Mouse (Mus musculus): ENCODE results near the gene Klhl9.
"Not testable (repeated sequence)": the region's sequence is repeated elsewhere in the genome, so short reads cannot be mapped to it uniquely, and the experiment has no call there.

Klhl9 gene

DNA sequence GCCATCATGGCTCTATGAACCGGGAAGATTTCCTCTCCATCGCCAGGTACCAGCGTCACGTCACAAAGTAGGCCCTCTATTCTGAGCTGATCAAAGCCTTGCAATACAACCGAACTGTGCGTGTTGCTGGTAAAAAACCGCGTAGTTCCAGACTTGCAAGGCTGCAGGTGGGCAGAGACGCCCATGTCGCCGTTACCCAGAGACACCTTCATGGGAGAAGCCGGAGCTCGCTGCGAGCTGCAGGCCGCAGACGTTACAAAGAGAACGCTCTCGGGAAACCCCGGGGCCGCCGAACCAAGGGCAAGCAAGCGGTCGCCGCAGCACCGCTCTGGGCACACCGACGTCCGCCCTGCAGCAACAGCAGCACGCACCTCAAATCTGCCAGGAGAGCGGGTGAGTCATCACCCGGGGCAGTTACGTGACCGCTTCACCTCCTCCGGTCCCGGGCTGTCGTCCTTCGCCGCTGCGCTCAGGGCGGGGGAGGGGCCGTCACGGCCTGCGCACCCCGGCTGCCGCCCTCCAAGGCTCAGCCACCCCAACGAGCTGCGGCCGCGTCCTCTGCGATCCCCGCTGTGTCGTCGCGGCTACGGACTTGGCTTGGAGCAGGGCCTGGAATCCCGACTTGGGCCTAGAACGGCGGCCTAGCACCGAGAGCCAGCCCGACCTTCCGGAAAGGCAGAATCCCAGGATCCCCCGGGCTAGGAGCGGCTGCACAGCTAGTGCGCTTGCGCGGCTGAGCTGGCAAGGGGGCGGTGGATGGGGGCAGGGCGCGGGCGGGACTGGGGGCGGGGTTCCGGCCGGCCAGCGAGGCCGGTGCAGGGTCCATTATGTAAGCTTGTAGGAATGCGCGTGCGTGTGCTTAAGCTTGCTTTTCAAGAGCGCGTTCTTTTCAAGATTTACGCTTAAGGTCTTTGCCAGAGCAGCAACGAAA, at the start of gene Klhl9, which contains the start of gene Gm26566:
TSS of gene Klhl9 (minus strand) at position 675 of the 931 bp plus-strand sequence.
TSS of gene Gm26566 (plus strand) at position 15 of the 931 bp plus-strand sequence.
- DNase-seq = peak; percentile 95

DNA sequence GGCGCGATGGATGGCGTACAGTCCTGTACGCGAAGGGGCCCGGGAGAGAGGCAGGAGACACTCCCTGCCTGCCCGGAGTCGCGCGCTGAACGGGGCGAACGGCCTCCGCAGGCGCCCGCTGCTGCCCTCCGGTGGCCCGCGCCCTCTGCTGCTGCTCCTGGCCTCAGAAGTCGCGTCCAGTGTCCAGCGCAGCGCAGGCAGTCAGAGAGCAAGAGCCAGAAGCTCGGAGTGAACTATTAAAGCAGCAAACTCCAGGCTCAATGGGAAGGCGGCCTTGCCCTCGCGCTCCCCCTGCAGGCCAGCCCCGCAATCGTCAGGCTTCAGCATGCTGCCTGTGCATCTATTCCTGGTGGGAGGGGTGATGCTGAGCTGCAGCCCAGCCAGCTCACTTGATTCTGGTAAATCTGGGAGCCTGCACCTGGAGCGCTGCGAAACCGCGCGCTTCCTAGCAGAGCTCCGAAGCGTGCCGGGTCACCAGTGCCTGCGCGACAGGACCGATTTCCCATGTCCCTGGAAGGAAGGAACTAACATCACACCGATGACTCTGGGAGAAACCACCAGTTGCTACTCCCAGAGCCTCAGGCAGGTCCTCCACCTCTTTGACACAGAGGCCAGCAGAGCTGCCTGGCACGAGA, 41.2 kb upstream of the Klhl9 start:
- not testable (repeated sequence) for DNase-seq

DNA sequence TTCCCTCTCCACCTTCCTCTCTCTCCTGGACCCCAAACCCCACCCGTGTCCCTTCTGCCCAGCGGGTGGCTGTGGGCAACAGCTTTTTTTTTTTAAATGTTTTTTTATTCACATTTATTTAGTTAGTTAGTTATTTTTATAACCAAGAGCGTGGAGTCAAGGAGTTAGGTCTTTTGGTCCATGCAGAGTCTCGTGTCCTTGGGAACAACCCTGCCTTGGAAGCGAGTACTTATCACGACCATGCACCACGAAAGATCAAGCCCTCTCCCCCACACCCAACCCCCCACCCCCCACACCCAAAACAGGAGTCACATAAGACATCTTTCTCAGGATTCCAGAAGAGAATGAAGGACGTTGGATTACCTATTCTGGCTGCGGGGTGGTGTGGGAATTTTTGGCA, 40.1 kb upstream of the Klhl9 start:
- not testable (repeated sequence) for DNase-seq

DNA sequence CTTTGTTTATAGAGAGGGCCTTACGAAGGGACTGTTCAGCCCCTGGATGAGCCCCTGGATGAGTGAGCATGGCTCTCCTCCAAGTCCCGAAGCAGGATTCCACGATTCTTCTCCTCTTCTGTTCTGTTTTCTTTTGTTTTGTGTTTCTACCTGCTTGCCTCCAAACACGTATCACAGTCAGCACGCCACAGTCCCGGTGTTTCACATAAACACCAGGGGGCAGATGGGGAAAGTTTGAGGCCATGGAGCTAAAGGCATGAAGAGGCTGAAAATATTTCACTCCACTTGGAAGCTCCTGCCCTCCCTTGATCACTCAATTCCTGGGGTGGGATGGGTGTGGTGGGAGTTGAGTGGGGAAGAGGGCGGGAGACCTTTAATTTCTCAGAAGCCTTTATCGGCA, 39.5 kb upstream of the Klhl9 start:
- DNase-seq = peak; percentile 65

DNA sequence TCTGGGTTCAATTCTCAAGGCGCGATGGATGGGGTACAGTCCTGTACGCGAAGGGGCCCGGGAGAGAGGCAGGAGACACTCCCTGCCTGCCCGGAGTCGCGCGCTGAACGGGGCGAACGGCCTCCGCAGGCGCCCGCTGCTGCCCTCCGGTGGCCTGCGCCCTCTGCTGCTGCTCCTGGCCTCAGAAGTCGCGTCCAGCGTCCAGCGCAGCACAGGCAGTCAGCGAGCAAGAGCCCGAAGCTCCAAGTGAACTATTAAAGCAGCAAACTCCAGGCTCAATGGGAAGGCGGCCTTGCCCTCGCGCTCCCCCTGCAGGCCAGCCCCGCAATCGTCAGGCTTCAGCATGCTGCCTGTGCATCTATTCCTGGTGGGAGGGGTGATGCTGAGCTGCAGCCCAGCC, 38.2 kb upstream of the Klhl9 start:
- DNase-seq = not testable (repeated sequence)

DNA sequence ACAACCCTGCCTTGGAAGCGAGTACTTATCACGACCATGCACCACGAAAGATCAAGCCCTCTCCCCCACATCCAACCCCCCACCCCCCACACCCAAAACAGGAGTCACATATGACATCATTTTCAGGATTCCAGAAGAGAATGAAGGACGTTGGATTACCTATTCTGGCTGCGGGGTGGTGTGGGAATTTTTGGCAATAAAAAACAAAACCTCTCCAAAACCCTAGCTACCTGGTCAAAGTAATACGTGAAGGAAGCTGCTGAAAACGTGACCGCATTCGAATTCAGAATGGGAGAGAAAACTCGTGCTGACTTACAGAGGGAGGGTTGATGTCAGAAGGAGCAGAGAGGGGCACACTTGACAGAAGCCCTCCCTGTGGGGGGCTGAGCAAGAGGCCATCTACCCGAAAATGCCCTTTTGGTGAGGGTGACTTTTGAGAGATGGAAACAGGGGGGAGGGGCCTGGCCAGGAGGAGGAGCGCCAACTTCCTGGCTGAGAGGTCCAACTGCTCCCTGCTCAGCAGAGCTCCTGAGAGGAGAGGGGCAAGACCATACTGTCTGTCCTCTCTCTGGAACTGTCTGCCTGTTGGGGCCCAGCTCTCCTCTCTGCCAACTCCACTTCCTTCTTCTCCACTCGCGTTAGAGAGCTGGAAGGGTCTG, 37.5 kb upstream of the Klhl9 start, which contains the start of gene Gm13283:
TSS of gene Gm13283 (plus strand) at position 510 of the 659 bp plus-strand sequence.
- DNase-seq = peak; percentile 22

DNA sequence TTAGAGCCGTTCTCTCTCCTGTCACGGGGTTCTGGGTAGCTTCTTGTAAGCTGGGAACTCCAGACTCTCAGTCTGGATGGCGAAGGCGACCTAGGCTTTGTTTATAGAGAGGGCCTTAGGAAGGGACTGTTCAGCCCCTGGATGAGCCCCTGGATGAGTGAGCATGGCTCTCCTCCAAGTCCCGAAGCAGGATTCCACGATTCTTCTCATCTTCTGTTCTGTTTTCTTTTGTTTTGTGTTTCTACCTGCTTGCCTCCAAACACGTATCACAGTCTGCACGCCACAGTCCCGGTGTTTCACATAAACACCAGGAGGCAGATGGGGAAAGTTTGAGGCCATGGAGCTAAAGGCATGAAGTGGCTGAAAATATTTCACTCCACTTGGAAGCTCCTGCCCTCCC, 36.5 kb upstream of the Klhl9 start:
- DNase-seq = not testable (repeated sequence)

DNA sequence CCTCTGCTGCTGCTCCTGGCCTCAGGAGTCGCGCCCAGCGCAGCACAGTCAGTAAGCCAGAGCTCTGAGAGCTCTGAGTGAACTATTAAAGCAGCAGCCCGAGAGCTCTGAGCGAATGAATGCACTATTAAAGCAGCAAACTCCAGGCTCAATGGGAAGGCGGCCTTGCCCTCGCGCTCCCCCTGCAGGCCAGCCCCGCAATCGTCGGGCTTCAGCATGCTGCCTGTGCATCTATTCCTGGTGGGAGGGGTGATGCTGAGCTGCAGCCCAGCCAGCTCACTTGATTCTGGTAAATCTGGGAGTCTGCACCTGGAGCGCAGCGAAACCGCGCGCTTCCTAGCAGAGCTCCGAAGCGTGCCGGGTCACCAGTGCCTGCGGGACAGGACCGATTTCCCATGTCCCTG, 35.4 kb upstream of the Klhl9 start:
- DNase-seq = peak; percentile 76

DNA sequence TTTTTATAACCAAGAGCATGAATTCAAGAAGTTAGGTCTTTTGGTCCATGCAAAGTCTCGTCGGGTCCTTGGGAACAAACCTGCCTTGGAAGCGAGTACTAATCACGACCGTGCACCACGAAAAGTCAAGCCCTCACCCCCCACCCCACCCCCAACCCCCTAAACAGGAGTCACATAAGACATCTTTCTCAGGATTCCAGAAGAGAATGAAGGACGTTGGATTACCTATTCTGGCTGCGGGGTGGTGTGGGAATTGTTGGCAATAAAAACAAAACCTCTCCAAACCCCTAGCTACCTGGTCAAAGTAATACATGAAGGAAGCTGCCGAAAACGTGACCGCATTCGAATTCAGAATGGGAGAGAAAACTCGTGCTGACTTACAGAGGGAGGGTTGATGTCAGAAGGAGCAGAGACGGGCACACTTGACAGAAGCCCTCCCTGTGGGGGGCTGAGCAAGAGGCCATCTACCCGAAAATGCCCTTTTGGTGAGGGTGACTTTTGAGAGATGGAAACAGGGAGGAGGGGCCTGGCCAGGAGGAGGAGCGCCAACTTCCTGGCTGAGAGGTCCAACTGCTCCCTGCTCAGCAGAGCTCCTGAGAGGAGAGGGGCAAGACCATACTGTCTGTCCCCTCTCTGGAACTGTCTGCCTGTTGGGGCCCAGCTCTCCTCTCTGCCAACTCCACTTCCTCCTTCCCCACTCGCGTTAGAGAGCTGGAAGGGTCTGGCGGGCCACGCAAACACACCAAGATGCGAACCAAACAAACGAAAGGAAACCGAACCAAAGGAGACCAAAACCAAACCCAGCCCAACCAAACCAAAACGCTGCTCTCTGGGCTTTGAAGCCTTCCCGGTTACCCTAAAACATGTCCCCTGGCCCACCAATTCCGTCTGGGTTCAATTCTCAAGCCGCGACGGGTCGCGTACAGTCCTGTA, 34.6 kb upstream of the Klhl9 start:
- not testable (repeated sequence) for DNase-seq

DNA sequence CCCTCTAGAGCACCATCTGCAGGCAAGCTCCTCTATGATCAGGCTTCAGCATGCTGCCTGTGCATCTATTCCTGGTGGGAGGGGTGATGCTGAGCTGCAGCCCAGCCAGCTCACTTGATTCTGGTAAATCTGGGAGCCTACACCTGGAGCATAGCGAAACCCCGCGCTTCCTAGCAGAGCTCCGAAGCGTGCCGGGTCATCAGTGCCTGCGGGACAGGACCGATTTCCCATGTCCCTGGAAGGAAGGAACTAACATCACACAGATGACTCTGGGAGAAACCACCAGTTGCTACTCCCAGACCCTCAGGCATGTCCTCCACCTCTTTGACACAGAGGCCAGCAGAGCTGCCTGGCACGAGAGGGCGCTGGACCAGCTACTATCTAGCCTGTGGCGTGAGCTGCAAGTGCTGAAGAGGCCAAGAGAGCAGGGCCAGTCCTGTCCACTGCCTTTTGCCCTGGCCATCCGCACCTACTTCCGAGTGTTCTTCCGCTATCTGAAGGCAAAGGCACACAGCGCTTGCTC, 32.6 kb upstream of the Klhl9 start, which contains the start of gene Gm13271:
TSS of gene Gm13271 (plus strand) at position 51 of the 523 bp plus-strand sequence.
- DNase-seq = peak; percentile 48

DNA sequence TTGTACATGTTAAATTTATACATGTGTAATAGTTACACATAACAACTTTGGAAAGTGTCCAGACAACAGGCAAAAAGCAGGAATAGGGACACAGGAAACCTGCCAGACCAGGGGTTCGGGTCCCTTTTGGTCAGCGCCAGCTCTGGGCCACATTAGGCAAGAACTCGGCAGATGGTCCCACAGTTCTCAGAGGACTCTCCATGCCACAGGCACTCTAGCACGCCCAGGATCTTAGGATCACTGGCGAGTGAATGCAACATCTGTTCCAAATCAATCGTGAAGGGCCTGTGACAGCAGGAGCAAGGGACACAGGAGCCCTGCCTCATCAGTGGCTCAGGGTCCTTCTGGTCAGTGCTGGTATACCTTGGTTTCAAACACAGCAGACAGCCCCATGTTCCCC, 27.7 kb upstream of the Klhl9 start:
- no peak for DNase-seq

DNA sequence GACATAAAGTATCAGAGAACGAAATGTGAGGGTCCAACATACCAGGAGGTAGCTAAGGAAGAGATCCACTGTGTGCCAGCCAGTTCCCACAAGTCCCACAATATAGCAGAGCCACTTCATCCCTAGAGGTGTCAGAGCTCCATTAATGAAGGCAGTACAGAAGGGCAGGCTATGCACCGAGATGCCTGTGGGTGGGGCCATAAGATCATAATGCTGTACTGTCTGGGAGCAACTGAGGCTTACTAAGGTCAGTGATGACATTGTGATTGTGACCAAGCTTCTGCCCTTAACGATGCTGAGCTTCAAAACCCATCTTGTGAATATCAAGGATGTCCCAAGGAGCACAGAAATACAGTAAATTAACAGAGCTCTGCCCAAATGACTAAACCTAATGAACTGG, 21.9 kb upstream of the Klhl9 start:
- no peak for DNase-seq

DNA sequence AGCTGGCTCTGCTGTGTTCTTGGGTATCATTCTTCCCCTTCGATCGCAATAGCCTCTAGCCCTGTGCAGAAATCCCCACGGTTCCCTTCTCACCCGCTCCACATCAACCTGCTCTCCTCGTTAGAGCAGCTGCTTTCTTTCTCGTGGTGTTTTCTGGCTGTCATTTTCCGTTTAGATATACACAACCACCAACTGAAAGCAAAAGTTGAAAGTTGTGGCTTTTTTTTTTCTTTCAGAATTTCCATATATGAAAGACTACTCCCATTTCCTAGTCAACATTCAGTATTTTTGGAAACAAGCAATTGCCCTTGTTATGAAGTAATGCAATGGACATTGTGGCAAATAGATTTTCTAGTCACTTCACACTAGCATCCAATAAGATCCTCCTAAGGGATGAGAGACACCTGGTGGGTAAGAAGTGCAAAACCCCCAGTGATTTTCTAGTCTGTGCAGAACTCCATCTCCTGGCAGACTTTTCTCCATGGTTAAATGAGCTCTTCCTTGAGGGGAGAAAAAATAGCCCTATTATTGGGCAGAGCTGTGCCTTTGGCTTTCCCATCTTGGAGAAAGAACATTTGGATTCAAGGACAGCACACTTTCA, 20.6 kb upstream of the Klhl9 start:
- DNase-seq = no peak

DNA sequence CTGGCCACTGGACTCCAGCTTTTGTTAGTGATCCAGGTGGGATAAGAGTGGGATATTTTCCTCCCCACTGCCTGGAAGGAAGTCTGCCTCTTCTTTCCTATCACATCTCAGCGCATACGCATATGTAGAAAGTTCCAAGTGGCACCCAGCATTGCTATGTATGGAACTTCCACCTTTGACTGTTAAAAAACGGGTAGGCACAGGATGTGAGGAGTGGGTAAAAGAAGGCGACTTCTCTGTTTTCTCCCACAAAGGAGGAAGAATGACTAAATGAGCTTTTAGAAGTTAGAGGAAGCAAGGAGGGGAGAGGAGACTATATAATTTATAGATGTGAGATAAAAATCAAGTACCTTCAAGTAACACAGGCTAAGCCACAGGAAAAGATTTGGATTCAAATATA, 19.2 kb upstream of the Klhl9 start:
- no peak for DNase-seq

DNA sequence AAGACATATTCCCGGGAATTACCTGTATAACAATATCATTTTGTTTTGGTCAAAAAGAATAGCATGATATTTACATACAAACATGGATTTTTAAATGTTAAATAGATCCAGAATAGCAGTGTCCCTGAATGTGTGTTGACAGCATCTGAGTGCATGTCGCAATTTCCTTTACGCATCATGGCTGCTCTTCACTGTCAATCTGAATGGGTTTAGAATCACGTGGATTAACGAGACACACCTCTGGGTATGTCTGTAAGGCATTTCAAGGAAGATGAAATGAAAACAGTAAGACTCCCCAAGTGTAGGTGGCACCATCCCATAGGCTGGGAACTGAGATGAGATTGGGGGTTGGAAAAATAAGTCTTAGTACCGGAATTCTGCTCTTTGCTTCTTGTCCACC, 16.8 kb upstream of the Klhl9 start:
- DNase-seq = no peak

DNA sequence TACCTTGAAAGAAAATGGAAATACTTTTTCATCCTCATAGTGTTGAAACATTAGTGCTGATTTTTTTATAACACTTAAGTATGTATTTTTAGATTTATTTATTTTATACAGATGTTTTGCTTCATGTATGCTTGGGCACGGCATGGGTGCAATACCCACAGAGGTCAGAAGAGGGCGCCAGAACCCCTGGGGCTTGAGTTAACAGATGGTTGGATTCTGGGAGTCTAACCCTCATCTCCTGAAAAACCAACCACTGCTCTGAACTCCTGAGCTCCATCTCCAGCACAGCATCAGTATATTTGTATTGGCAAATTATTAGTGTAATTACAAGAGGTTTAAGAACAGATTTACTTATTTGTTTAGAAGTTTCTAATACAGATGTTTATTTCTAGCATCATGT, 16.2 kb upstream of the Klhl9 start:
- DNase-seq = peak; percentile 53

DNA sequence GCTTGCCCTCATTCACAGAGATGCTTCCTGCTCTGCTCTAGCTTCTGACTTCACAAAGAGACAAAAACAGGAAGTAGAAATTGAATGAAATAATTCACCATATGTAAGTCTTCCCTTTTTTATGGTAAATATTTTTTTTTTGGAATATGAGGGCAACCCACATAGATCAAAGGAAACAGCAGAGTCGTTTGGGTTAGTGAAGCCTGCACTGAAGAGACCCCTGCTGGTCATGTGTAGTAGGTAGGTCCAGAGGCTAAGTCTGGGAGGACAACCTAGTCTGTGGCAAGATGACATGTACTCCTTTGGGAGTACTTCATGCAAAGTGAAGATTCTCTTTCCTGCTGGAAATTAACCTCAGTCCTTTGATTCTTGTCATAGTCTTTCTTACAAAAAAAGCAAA, 5.1 kb upstream of the Klhl9 start:
- no peak for DNase-seq

DNA sequence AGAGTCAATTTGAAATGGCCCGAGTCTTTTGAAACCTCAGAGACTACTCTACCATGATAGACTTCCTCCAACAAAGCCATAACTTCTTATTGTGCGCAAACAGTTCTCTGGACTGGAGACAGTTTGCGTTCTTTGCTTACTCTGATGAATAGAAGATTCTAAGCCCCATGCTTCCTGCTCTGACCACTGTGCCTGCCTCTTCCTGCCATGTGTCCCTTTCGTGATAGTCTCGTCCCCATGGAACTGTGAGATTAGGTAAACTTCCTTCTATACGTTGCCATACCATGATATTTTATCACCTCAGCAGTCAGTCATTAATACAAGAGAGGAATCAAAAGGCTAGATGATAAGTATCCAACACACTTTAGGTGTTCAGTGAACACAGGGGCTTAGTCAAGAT, 4.5 kb upstream of the Klhl9 start:
- no peak for DNase-seq

DNA sequence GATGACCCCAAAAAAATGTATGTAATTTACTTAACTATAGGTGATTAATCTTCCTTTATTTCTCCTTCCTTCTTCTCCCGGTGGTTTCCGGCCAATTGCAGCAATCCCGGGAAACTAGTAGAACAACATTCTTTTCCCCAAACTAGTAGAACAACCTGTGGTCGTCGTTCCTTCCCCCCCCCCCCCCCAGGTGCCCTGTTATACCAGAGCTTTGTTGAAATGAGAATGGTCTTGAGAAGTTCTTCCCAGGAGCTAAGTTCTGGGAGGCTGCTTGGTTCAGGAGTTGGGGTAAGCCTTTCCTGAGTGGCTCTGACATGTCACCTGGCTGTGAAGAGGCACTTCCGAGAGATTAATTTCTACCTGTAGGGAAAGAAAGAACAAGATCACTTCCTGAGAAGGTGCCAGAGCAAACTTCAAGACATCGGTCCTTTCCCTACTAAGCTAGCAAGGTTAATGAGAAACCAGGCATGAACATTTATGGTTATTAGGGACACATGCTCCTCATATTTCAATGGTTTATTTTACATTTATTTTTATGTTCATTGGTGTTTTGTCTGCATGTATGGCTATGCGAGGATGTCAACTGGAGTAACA, 1.3 kb upstream of the Klhl9 start:
- DNase-seq = no peak

DNA sequence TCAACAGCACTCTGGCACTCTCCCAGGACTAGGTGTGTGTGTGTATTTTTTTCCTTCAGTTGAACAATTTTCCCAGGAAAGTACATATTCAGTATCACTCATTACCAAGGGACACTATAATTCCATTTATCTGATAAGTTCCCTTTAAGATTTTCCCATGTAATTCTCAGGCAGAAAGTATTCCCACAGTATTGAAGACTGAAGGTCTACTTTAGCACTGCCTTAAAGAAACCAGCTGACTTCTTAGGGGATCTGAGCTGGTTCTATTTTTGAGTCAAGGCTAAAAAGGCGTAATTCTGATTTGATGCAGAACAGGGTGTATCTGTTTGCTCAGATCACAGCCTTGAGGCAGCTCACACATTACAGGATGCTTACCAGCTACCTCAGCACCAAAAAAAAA, 3.5 kb downstream of the Klhl9 start:
- no peak for DNase-seq

DNA sequence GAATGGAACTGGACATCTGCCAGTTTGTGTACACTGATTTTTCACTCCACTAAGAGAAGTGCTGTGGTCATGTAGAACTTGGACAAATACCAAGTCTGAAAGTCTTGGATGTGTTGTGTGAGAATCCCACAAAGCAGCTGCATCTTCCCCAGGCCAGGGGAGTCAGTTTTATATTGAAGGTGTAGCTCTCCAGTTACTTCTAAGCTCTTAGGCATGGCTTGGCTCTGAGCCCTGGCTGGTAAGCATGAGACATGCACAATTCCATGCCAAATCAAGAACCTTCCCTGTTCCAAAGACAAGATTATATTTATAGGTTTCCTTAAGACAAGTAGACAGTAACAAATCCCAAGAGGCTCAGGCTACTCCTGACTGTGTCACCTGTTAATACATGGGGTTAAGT, 7.2 kb downstream of the Klhl9 start:
- no peak for DNase-seq
